Mouse (Mus musculus) neural tube, embryonic 12.5 days (tissue): ENCODE measurements around the gene 1700018B08Rik. TPM values are rescaled to one million over a fixed set of nuclear protein-coding genes. Genes with fewer than 3 reads are reported as not detected.

ENCODE experiments used
- ATAC-seq: fragments of 200-750 bp; cut with Nextera tagmentation; 2 replicates; pipeline ENCODE4 v1.8.0; 2017; ENCODE audit warnings: low read depth, mild to moderate bottlenecking, moderate TSS enrichment, moderate library complexity; ENCODE audit not compliant: low FRiP score
- H3K27ac ChIP-seq: fragments of 300-500 bp; sonication (generic); 2 replicates; pipeline ENCODE4 v1.5.1; 2016
- H3K27me3 ChIP-seq: fragments of 300-500 bp; sonication (generic); replicated peaks from 2 replicates; pipeline ENCODE4 v1.6.1; 2016; ENCODE audit warnings: mild to moderate bottlenecking
- H3K36me3 ChIP-seq: fragments of 300-500 bp; sonication (generic); 2 replicates; pipeline ENCODE4 v1.6.1; 2016; ENCODE audit warnings: mild to moderate bottlenecking
- H3K4me1 ChIP-seq: fragments of 300-500 bp; sonication (generic); 2 replicates; pipeline ENCODE4 v1.6.1; 2016
- H3K4me2 ChIP-seq: fragments of 300-500 bp; sonication (generic); replicated peaks from 2 replicates; pipeline ENCODE4 v1.6.1; 2016; ENCODE audit warnings: mild to moderate bottlenecking
- H3K4me3 ChIP-seq: fragments of 300-500 bp; sonication (generic); 2 replicates; pipeline ENCODE4 v1.5.1; 2016
- H3K9ac ChIP-seq: fragments of 300-500 bp; sonication (generic); 2 replicates; pipeline ENCODE4 v1.6.1; 2016; ENCODE audit warnings: mild to moderate bottlenecking
- H3K9me3 ChIP-seq: fragments of 300-500 bp; sonication (generic); 2 replicates; pipeline ENCODE4 v1.6.1; 2016; ENCODE audit warnings: mild to moderate bottlenecking
- WGBS: fragments of 180-500 bp; shearing (Covaris S2); methylation state at CpG from one replicate; pipeline ENCODE4 v1.1.7; 2016; 5-methylcytosine and 5-hydroxymethylcytosine counted together
- polyA plus RNA-seq: library from polyadenylated mRNA; unstranded; fragments of >200 nt; fragmentation: Nextera tagmentation; extraction: Ambion mirVana; gene quantifications from 2 replicates; pipeline ENCODE4 v1.2.1, GENCODE M21; 2016

1700018B08Rik gene
- not detected in 2 replicates for polyA plus RNA-seq

DNA sequence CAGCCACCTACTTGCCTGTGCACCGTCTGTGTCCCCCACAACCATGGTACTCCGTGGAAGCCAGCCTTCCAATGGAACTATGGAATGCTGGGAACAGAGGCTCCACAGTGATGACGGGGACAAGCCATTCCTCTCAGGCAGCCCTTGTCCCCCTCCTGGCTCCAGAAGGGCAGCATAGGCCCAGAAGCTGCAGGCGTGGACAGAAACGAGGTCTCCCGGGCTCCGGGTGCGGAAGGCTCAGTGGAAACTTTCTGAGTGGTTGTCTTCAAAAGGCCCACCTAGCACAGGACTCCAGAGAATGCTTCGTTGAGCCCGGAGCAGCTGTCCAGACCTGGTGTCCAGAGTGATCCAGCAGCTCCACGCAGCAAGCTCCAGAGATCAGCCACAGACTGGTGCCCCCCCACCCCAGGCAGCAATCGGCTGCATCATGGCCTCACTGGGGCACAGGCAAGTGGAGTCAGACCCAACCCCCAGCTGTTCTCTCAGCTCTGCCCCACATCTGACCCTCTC, at the start of gene 1700018B08Rik:
Gene 1700018B08Rik (minus strand): TSS at position 45 of the 510 bp plus-strand sequence.
- H3K4me3 ChIP-seq: no peak within 1 kb of the TSS
- H3K4me2 ChIP-seq: no peak within 1 kb of the TSS
- H3K9ac ChIP-seq: no peak within 1 kb of the TSS; the same call in 1 of the 2 replicates
- 0 out of 2 replicates have a peak, but pooled peaks cover under 1% of the 10 kb centered on the region for H3K36me3 ChIP-seq
- no peak within 1 kb of the TSS for H3K27ac ChIP-seq
- H3K9me3 ChIP-seq: 0 out of 2 replicates have a peak, but pooled peaks cover 3% of the 10 kb centered on the region
- WGBS: 80% methylated on average over 12 of the region's 12 CpGs
- ATAC-seq: no peak
- no peaks in the 10 kb centered on the region for H3K27me3 ChIP-seq
- H3K4me1 ChIP-seq: no peaks in the 10 kb centered on the region

GRCm38 (mm10) chr8:121593293-121593692, 49.2 kb upstream of the 1700018B08Rik start:
- Histone ChIP-seq H3K27me3 (no peaks in the 10 kb centered on the region), H3K9ac (no peak overlapping the region), H3K9me3 (no peaks in the 10 kb centered on the region), H3K4me1 (peaks cover 26% of the 10 kb centered on the region), H3K4me2 (no peak overlapping the region), H3K36me3 (peaks cover 47% of the 10 kb centered on the region), H3K27ac (no peak overlapping the region), H3K4me3 (no peak overlapping the region)
- no peak for ATAC-seq
- WGBS: 95% methylated on average over 5 of the region's 5 CpGs

DNA sequence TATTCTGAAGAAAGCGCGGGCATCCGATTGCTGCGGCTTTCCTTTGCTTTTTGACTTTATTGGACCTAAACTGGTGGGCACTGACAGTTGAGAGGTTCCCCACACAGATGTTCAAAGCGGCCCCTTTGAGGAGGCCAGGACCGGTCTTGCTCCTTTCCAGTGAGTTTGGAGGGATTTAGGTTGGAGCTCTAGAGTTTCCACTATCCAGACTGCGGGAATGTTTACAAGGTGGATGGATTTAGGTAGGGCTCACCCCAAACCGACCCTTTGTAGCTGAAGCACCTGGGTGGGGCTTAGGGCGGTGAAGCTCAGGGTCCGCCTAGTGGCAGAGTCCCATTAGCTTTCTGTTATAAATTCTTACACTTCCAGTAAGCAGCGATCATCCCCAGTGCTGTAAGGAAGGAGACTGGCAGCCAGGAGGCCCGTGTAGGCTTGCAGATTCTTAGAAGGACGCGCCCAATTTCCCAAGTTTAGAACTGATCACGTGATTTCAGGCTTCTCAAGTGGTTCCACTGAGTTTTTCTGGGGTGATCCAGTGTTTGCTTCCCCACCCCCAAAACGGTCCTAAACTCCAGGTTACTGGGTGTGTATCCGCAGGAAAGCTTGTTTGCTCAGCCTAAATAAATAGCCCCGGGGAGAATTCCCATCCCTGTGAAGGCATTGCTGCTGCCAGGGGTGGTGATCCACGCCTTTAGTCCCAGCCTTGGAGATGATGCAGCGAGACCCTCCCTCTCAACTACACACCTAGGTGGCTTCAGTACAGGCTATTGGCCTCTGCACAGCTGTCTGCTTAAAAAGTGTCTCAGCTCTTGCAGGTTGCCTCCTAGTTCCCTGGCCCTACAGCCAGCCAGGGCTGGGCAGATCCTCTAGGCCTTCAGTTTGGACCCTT, 47.3 kb upstream of the 1700018B08Rik start:
- Histone ChIP-seq H3K9ac (peak overlapping the region; percentile 87), H3K27ac (no peak overlapping the region), H3K9me3 (no peaks in the 10 kb centered on the region), H3K4me1 (peaks cover 26% of the 10 kb centered on the region), H3K4me2 (peak overlapping the region; percentile 87), H3K36me3 (peaks cover 32% of the 10 kb centered on the region), H3K27me3 (no peaks in the 10 kb centered on the region), H3K4me3 (peak overlapping the region; percentile 96)
- WGBS: 16% methylated on average over 20 of the region's 20 CpGs
- no peak for ATAC-seq

DNA sequence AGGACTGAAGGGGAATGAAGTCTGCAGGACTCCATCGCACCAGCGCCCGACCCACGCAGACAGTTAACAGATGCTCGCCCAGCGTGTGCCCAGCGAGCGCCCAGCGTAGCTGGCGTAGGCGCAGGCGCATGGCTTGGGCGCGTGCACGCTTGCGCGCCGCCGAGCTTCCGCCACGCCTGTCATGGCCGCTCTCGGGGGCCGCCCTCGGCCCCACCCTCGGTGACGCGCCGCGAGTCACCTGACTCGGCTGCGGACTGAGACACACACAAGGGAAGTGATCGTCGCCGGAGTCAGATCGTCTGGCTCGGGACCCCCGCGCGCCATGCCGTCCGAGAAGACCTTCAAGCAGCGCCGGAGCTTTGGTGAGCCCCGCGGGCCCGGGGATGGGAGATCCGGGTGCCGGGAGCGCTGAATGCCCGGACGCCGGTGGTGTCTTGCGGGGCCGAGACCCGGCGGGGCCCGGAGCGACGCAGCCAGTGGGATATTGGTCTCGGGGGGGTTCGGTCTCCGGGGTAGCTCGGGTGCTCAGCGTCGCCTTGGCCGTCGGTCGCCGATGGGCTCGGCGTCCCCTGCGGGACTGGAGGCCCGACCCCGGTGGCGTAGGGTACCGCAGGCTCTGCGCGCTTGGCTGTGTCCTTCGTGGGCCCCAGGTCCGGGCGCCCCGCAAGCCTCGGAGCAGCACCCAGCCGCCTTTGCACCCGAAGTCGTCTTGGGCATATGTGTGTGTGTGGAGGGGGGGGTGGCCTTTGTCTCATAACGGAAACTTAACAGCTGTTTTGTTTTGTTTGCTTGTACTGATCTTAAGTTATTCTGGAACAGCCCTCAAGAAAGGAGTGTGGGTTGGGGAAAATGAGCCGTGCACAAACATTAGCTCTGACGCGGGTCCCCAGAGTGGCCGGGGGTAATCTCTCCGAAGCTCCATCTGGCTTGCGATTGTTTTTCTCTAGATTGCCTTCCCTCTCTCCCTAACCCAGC, 46.4 kb upstream of the 1700018B08Rik start, which contains the start of gene Map1lc3b:
Gene Map1lc3b (plus strand): TSS at position 159 of the 975 bp plus-strand sequence.
- Histone ChIP-seq H3K36me3 (peaks cover 23% of the 10 kb centered on the region), H3K4me3 (peak within 1 kb of the TSS; percentile 96), H3K9ac (peak within 1 kb of the TSS; percentile 87), H3K27me3 (no peaks in the 10 kb centered on the region), H3K4me2 (peak within 1 kb of the TSS; percentile 87), H3K27ac (peak within 1 kb of the TSS; percentile 50; the same call in 1 of the 2 replicates), H3K4me1 (peaks cover 26% of the 10 kb centered on the region), H3K9me3 (no peaks in the 10 kb centered on the region)
- WGBS: under 1% methylated on average over 94 of the region's 94 CpGs
- peak; percentile 92 for ATAC-seq

GRCm38 (mm10) chr8:121589205-121589726, 45.1 kb upstream of the 1700018B08Rik start:
- Histone ChIP-seq H3K4me1 (peaks cover 26% of the 10 kb centered on the region), H3K27ac (no peak overlapping the region), H3K27me3 (no peaks in the 10 kb centered on the region), H3K36me3 (peaks cover 11% of the 10 kb centered on the region), H3K4me3 (no peak overlapping the region), H3K9ac (no peak overlapping the region), H3K9me3 (no peaks in the 10 kb centered on the region), H3K4me2 (no peak overlapping the region)
- 48% methylated on average over 2 of the region's 2 CpGs for WGBS
- ATAC-seq: no peak

- Histone ChIP-seq H3K4me2 (no peak overlapping the region), H3K4me1 (peaks cover 24% of the 10 kb centered on the region), H3K36me3 (peaks cover 6% of the 10 kb centered on the region), H3K4me3 (no peak overlapping the region), H3K27ac (no peak overlapping the region), H3K27me3 (no peaks in the 10 kb centered on the region), H3K9ac (no peak overlapping the region), H3K9me3 (no peaks in the 10 kb centered on the region)
- no peak for ATAC-seq
- 93% methylated on average over 4 of the region's 4 CpGs for WGBS
These were observed 44.6 kb upstream of the 1700018B08Rik start for GRCm38 (mm10) chr8:121588750-121589149.

GRCm38 (mm10) chr8:121585159-121585825, 41.2 kb upstream of the 1700018B08Rik start:
- no peaks in the 10 kb centered on the region for H3K36me3 ChIP-seq
- peak overlapping the region; percentile 75 for H3K4me2 ChIP-seq
- no peaks in the 10 kb centered on the region for H3K9me3 ChIP-seq
- peaks cover 5% of the 10 kb centered on the region for H3K4me1 ChIP-seq
- H3K9ac ChIP-seq: peak overlapping the region; percentile 61; the same call in 1 of the 2 replicates
- peak; percentile 92 for ATAC-seq
- H3K4me3 ChIP-seq: peak overlapping the region; percentile 51
- no peak overlapping the region for H3K27ac ChIP-seq
- H3K27me3 ChIP-seq: no peaks in the 10 kb centered on the region
- 1% methylated on average over 47 of the region's 47 CpGs for WGBS

GRCm38 (mm10) chr8:121584730-121585129, 40.6 kb upstream of the 1700018B08Rik start:
- Histone ChIP-seq H3K9me3 (no peaks in the 10 kb centered on the region), H3K4me3 (peak overlapping the region; percentile 51), H3K27me3 (no peaks in the 10 kb centered on the region), H3K36me3 (no peaks in the 10 kb centered on the region), H3K27ac (no peak overlapping the region), H3K4me1 (peaks cover 2% of the 10 kb centered on the region), H3K4me2 (peak overlapping the region; percentile 75), H3K9ac (no peak overlapping the region)
- ATAC-seq: 0 out of 2 replicates have a peak, but pooled peaks have one; percentile 8
- 50% methylated on average over 13 of the region's 13 CpGs for WGBS

DNA sequence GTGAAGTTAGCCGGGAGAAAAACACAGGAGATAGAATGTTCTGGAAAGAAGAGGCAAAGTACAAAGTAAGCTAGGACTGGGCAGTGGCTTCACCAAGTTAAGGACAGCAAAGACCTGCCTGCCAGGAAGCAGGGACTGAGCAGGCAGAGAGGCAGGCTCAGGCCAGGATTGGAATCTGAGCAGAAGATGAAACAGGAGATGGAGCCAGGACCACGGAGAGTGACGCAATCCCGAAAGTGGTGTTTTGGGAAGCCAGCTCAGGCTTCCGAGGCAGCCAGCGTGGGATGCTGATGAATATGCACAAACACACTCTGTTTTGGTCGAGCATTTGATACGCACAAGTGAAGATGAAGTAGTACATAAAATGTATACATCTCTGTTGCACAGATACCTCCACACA, 39.5 kb upstream of the 1700018B08Rik start:
- no peak overlapping the region for H3K27ac ChIP-seq
- no peak for ATAC-seq
- 62% methylated on average over 8 of the region's 8 CpGs for WGBS
- no peak overlapping the region for H3K4me3 ChIP-seq
- no peaks in the 10 kb centered on the region for H3K36me3 ChIP-seq
- no peaks in the 10 kb centered on the region; the same call in 1 of the 2 replicates for H3K4me1 ChIP-seq
- H3K27me3 ChIP-seq: no peaks in the 10 kb centered on the region
- H3K9ac ChIP-seq: no peak overlapping the region
- no peaks in the 10 kb centered on the region for H3K9me3 ChIP-seq
- no peak overlapping the region for H3K4me2 ChIP-seq

DNA sequence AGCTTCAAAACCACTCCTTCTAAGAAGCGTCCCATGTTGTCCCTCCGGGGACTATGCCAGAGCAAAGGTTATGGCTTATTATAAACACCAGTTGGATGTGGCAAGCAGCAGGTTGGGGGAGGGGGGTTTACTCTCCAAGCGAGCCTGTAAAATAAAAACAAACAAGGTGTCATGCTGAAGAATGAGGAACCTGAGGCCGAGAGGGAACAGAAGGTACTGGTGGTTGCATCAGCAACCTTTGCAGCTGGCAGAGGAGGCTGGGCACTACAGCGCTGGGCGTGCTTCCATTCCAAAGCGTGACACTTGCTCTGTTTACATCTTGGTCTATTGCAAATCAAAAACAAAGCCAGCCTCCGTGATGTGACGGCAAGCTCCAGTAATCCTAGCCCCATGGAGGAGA, 36.3 kb upstream of the 1700018B08Rik start:
- ATAC-seq: no peak
- no peak overlapping the region for H3K9ac ChIP-seq
- no peak overlapping the region for H3K4me2 ChIP-seq
- H3K4me3 ChIP-seq: no peak overlapping the region
- 50% methylated on average over 9 of the region's 9 CpGs for WGBS
- H3K4me1 ChIP-seq: peaks cover 22% of the 10 kb centered on the region
- H3K36me3 ChIP-seq: no peaks in the 10 kb centered on the region
- H3K27ac ChIP-seq: no peak overlapping the region
- no peaks in the 10 kb centered on the region for H3K9me3 ChIP-seq
- no peaks in the 10 kb centered on the region for H3K27me3 ChIP-seq
